8 mouse cellular contexts compared by ENCODE assay signal in genomic region chr9:45139082-45139481, GRCm38 (mm10). TPM values are rescaled to one million over a fixed set of nuclear protein-coding genes. Genes with fewer than 3 reads are reported as not detected.
DNase-seq lines count a peak whose midpoint lies in the region; ATAC-seq and TF ChIP-seq lines count a peak whose summit lies in the region.

No protein-coding gene starts in this region.

- no peak overlapping the region for H3K9ac ChIP-seq in liver, embryonic 12.5 days
- H3K9ac ChIP-seq in stomach, postnatal 0 days (ENCODE audit: low read length) = peak overlapping the region; percentile 47; the same call in 1 of the 2 replicates

- WGBS in spleen, adult 2 months = 20% methylated on average over 7 of the region's 7 CpGs
- WGBS in liver, embryonic 12.5 days (ENCODE audit: insufficient replicate concordance) = 9% methylated on average over 7 of the region's 7 CpGs
- WGBS in stomach, postnatal 0 days = 10% methylated on average over 7 of the region's 7 CpGs

- H3K27ac ChIP-seq in gastrocnemius, adult 2 months = peak overlapping the region; percentile 94
- no peak overlapping the region for H3K27ac ChIP-seq in spleen, adult 2 months (ENCODE audit: insufficient read depth, low read length)
- H3K27ac ChIP-seq in liver, embryonic 12.5 days = no peak overlapping the region
- no peak overlapping the region for H3K27ac ChIP-seq in stomach, postnatal 0 days (replicated peaks)

- TF ChIP-seq EP300 in stomach, postnatal 0 days (optimal IDR thresholded peaks at IDR 0.05) = no peak

- peaks cover 14% of the 10 kb centered on the region for H3K27me3 ChIP-seq in spleen, adult 2 months (ENCODE audit: control insufficient read depth, insufficient read depth, low read length)
- H3K27me3 ChIP-seq in liver, embryonic 12.5 days (replicated peaks) = peaks cover 100% of the 10 kb centered on the region
- H3K27me3 ChIP-seq in stomach, postnatal 0 days (ENCODE audit: control insufficient read depth, insufficient read depth, low read length) = no peaks in the 10 kb centered on the region; the same call in 1 of the 2 replicates

- H3K9me3 ChIP-seq in liver, embryonic 12.5 days (replicated peaks) = no peaks in the 10 kb centered on the region
- no peaks in the 10 kb centered on the region for H3K9me3 ChIP-seq in stomach, postnatal 0 days (ENCODE audit: control insufficient read depth, low read length)

- H3K36me3 ChIP-seq in spleen, adult 2 months (ENCODE audit: control insufficient read depth, insufficient read depth, low read length) = no peaks in the 10 kb centered on the region
- no peaks in the 10 kb centered on the region for H3K36me3 ChIP-seq in liver, embryonic 12.5 days
- H3K36me3 ChIP-seq in stomach, postnatal 0 days (ENCODE audit: control insufficient read depth, insufficient read depth, low read length) = no peaks in the 10 kb centered on the region

- intact Hi-C loops in gastrocnemius, adult 2 months (cut with DNase I) = no loop called here

- peak overlapping the region; percentile 63 for H3K4me2 ChIP-seq in liver, embryonic 12.5 days
- peak overlapping the region; percentile 84 for H3K4me2 ChIP-seq in stomach, postnatal 0 days (replicated peaks; ENCODE audit: low read depth)

- no peak for TF ChIP-seq POLR2A in spleen, adult 2 months (IDR thresholded peaks at IDR 0.05; ENCODE audit: low read depth, low read length)

- no peak for ATAC-seq in liver, embryonic 12.5 days
- no peak for ATAC-seq in stomach, postnatal 0 days (ENCODE audit: low FRiP score, low TSS enrichment)
- ATAC-seq in megakaryocyte, adult 5-6 weeks (ENCODE audit: poor library complexity, severe bottlenecking) = no peak

- H3K4me3 ChIP-seq in gastrocnemius, adult 2 months = peak overlapping the region; percentile 78
- H3K4me3 ChIP-seq in spleen, adult 2 months (ENCODE audit: extremely low read depth, insufficient read depth, insufficient read length) = peak overlapping the region; percentile 57; the same call in 1 of the 2 replicates
- H3K4me3 ChIP-seq in liver, embryonic 12.5 days = peak overlapping the region; percentile 48
- H3K4me3 ChIP-seq in stomach, postnatal 0 days (ENCODE audit: low read depth, low read length) = peak overlapping the region; percentile 51

- no peak for DNase-seq in gastrocnemius, adult 2 months
- DNase-seq in gastrocnemius, postnatal 4 days (ENCODE audit: low spot score in 2 of 2) = no peak
- no peak for DNase-seq in spleen, adult 2 months (ENCODE audit: low read depth in 1 of 2, low spot score in 2 of 2)
- DNase-seq in spleen, adult 18-20 months = no peak
- no peak for DNase-seq in stomach, postnatal 0 days (ENCODE audit: low spot score)
- DNase-seq in adrenal gland, postnatal 25 days = no peak

- no peak for TF ChIP-seq CTCF in gastrocnemius, adult 2 months (IDR thresholded peaks at IDR 0.05)
- no peak for TF ChIP-seq CTCF in spleen, adult 2 months (IDR thresholded peaks at IDR 0.05; ENCODE audit: extremely low read depth, insufficient read depth, insufficient read length, insufficient replicate concordance)
- TF ChIP-seq CTCF in stomach, postnatal 0 days (IDR thresholded peaks at IDR 0.05; ENCODE audit: low read depth) = no peak

- peaks cover 15% of the 10 kb centered on the region for H3K4me1 ChIP-seq in spleen, adult 2 months (ENCODE audit: control insufficient read depth, insufficient read depth, insufficient read length)
- H3K4me1 ChIP-seq in liver, embryonic 12.5 days = peaks cover 11% of the 10 kb centered on the region; the same call in 1 of the 2 replicates
- 0 out of 2 replicates have a peak, but pooled peaks cover 3% of the 10 kb centered on the region for H3K4me1 ChIP-seq in stomach, postnatal 0 days (replicated peaks; ENCODE audit: control insufficient read depth, insufficient read depth)

RNA-seq across cellular contexts. Expression of gene Scn4b, which starts 0.9 kb away (rescaled TPM):
- 100 to 1,000 TPM; 201 to 246 TPM for total RNA-seq in gastrocnemius, adult 2 months (2021)
- 10 to 100 TPM; 23.5 to 26.0 TPM for total RNA-seq in gastrocnemius, postnatal 4 days (2021)
- polyA plus RNA-seq in spleen, adult 2 months (2012; rRNA removed) = 0.47 and 0.91 TPM in 2 replicates
- 0.25 and 0.33 TPM in 2 replicates for polyA plus RNA-seq in liver, embryonic 12.5 days (2016; fragmentation: Nextera tagmentation; extraction: Ambion mirVana)
- polyA plus RNA-seq in stomach, postnatal 0 days (2015; fragmentation: Nextera tagmentation; extraction: Ambion mirVana) = 0.11 TPM in 2 replicates
- total RNA-seq in megakaryocyte, adult 5-6 weeks (2015) = not detected in 2 replicates
- total RNA-seq in megakaryocyte, adult 5-6 weeks (2017) = 0.04 TPM in 1 of 2 replicates, not detected in the other
- total RNA-seq in adrenal gland, postnatal 25 days (2021) = 0.24 and 0.49 TPM in 2 replicates

RNA-seq across cellular contexts. Expression of gene Scn2b, which starts 21.5 kb away (rescaled TPM):
- total RNA-seq in gastrocnemius, adult 2 months (2021) = 1 to 10 TPM; 1.9 to 2.0 TPM
- 1 to 10 TPM; 1.9 to 2.0 TPM for total RNA-seq in gastrocnemius, postnatal 4 days (2021)
- polyA plus RNA-seq in spleen, adult 2 months (2012; rRNA removed) = 0.97 and 1.8 TPM in 2 replicates
- 0.70 and 0.90 TPM in 2 replicates for polyA plus RNA-seq in liver, embryonic 12.5 days (2016; fragmentation: Nextera tagmentation; extraction: Ambion mirVana)
- polyA plus RNA-seq in stomach, postnatal 0 days (2015; fragmentation: Nextera tagmentation; extraction: Ambion mirVana) = 0.84 and 0.94 TPM in 2 replicates
- total RNA-seq in megakaryocyte, adult 5-6 weeks (2015) = 0.42 and 0.78 TPM in 2 replicates
- 0.95 and 0.98 TPM in 2 replicates for total RNA-seq in megakaryocyte, adult 5-6 weeks (2017)
- total RNA-seq in adrenal gland, postnatal 25 days (2021) = 9.4 and 11.0 TPM in 2 replicates

RNA-seq across cellular contexts. Expression of gene BC049352, which starts 42.7 kb away (rescaled TPM):
- total RNA-seq in gastrocnemius, adult 2 months (2021) = 1 to 10 TPM in 1 of 2 experiments, under 1 TPM in 1; 0.92 to 2.8 TPM
- total RNA-seq in gastrocnemius, postnatal 4 days (2021) = under 1 TPM in 1 of 2 experiments, not detected in 1; 0.21 TPM
- 0.37 and 0.45 TPM in 2 replicates for polyA plus RNA-seq in spleen, adult 2 months (2012; rRNA removed)
- 0.10 TPM in 1 of 2 replicates, not detected in the other for polyA plus RNA-seq in liver, embryonic 12.5 days (2016; fragmentation: Nextera tagmentation; extraction: Ambion mirVana)
- polyA plus RNA-seq in stomach, postnatal 0 days (2015; fragmentation: Nextera tagmentation; extraction: Ambion mirVana) = 0.11 and 0.12 TPM in 2 replicates
- total RNA-seq in megakaryocyte, adult 5-6 weeks (2015) = not detected in 2 replicates
- not detected in 2 replicates for total RNA-seq in megakaryocyte, adult 5-6 weeks (2017)
- not detected in 2 replicates for total RNA-seq in adrenal gland, postnatal 25 days (2021)

Comparison
In these comparisons a context has a peak if more than half of its experiments do, and no peak if none do; other contexts are left out.
1. RNA of gene Scn4b, which starts 0.9 kb away (total RNA-seq): 201 to 246 TPM in gastrocnemius, adult 2 months and 23.5 to 26.0 TPM in gastrocnemius, postnatal 4 days; 0.24 to 0.49 TPM in adrenal gland, postnatal 25 days and 0.04 TPM in megakaryocyte, adult 5-6 weeks; every median in the first group is over 10 times any median in the second.
2. Peak in every context shown above with its lines, with median percentiles within 50 percentile points of each other: H3K4me3 ChIP-seq.